22 mouse cellular contexts compared by ENCODE assay signal in the genomic region with DNA sequence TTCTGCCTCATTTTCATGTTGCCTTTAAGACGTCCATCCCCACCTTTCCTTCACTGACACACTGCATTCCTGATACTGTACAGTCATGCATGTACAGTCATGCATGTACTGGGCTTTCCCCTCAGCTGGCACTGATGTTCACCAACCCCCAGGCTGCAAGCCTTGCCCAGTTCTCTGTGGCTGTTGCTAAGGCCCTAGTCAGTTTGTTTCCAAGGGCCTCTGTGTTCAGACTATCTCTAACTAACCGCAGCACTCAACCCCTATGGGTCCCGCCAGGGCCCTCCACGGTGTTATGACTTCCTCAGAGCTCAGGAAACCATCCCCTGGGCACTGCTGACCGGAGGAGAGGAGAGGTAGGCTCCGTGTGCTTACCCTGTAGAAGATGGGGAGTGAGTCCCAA. TPM values are rescaled to one million over a fixed set of nuclear protein-coding genes. Genes with fewer than 3 reads are reported as not detected.
DNase-seq lines count a peak whose midpoint lies in the region; ATAC-seq and TF ChIP-seq lines count a peak whose summit lies in the region.
"Had no signal": no experiment of that assay in that cellular context is flagged by ENCODE, and none has a peak within 500 bp of the region (broad histone marks: within the 10 kb centered on the region; RNA-seq: fewer than 3 reads in every experiment).

No protein-coding gene starts in this region.

- H3K9me3 ChIP-seq in heart, embryonic 12.5 days (replicated peaks) = no peaks in the 10 kb centered on the region
- H3K9me3 ChIP-seq in lung, postnatal 0 days (ENCODE audit: low read length) = no peaks in the 10 kb centered on the region
- no peaks in the 10 kb centered on the region for H3K9me3 ChIP-seq in stomach, embryonic 16.5 days (replicated peaks; ENCODE audit: control insufficient read depth, low read length)
- H3K9me3 ChIP-seq: embryonic facial prominence, embryonic 13.5 days had no signal

- no peak overlapping the region for H3K4me3 ChIP-seq in heart, embryonic 12.5 days
- H3K4me3 ChIP-seq in lung, postnatal 0 days (ENCODE audit: low read depth, low read length) = no peak overlapping the region
- no peak overlapping the region for H3K4me3 ChIP-seq in stomach, embryonic 16.5 days (replicated peaks; ENCODE audit: low read length)
- H3K4me3 ChIP-seq: embryonic facial prominence, embryonic 13.5 days had no signal

- DNase-seq in heart, postnatal 25 days (ENCODE audit: low spot score) = no peak
- peak; percentile 19 for DNase-seq in lung, postnatal 0 days (ENCODE audit: low spot score)
- DNase-seq in lung, postnatal 36 days = no peak
- no peak for DNase-seq in right cerebral cortex, postnatal 10 days (ENCODE audit: low spot score in 2 of 2)
- no peak for DNase-seq in adrenal gland, postnatal 14 days
- DNase-seq: adrenal gland, postnatal 10 days; cerebellum, adult 11 months; cerebellum, postnatal 10 days; heart, postnatal 14 days; kidney, adult 18-20 months; left cerebral cortex, postnatal 4 days; lung, postnatal 14 days; right cerebral cortex, adult 18-20 months; thymus, adult 18-20 months; thymus, postnatal 4 days had no signal

- no peak for TF ChIP-seq EP300 in lung, postnatal 0 days (IDR thresholded peaks at IDR 0.05)

- peak overlapping the region; percentile 23; the same call in 1 of the 2 replicates for H3K9ac ChIP-seq in heart, embryonic 12.5 days
- no peak overlapping the region for H3K9ac ChIP-seq in lung, postnatal 0 days (replicated peaks; ENCODE audit: low read depth)
- 0 out of 2 replicates have a peak overlapping the region, but pooled peaks have one; percentile 1 for H3K9ac ChIP-seq in stomach, embryonic 16.5 days (ENCODE audit: low read length)
- H3K9ac ChIP-seq: embryonic facial prominence, embryonic 13.5 days had no signal

- 0 out of 2 replicates have a peak, but pooled peaks cover 5% of the 10 kb centered on the region for H3K27me3 ChIP-seq in heart, embryonic 12.5 days (replicated peaks)
- H3K27me3 ChIP-seq in lung, postnatal 0 days (replicated peaks; ENCODE audit: insufficient read depth, low read length) = no peaks in the 10 kb centered on the region
- no peaks in the 10 kb centered on the region for H3K27me3 ChIP-seq in stomach, embryonic 16.5 days (ENCODE audit: control insufficient read depth, insufficient read depth, low read length)
- H3K27me3 ChIP-seq: embryonic facial prominence, embryonic 13.5 days had no signal

- intact Hi-C loops in heart, postnatal 25 days (cut with DNase I) = no loop called here

- no peak overlapping the region for H3K4me2 ChIP-seq in heart, embryonic 12.5 days
- no peak overlapping the region for H3K4me2 ChIP-seq in lung, postnatal 0 days (replicated peaks; ENCODE audit: low read depth, low read length)
- no peak overlapping the region for H3K4me2 ChIP-seq in stomach, embryonic 16.5 days (ENCODE audit: low read depth, low read length)
- H3K4me2 ChIP-seq: embryonic facial prominence, embryonic 13.5 days; heart, embryonic 11.5 days had no signal

- H3K27ac ChIP-seq in heart, embryonic 12.5 days (ENCODE audit: poor library complexity, severe bottlenecking) = no peak overlapping the region
- H3K27ac ChIP-seq in lung, postnatal 0 days (ENCODE audit: low read length) = no peak overlapping the region
- no peak overlapping the region for H3K27ac ChIP-seq in stomach, embryonic 16.5 days (ENCODE audit: low read length)
- H3K27ac ChIP-seq: embryonic facial prominence, embryonic 13.5 days; kidney, postnatal 0 days had no signal

- no peak for ATAC-seq in heart, embryonic 12.5 days (ENCODE audit: insufficient number of reproducible peaks, low FRiP score)
- 0 out of 2 replicates have a peak, but pooled peaks have one; percentile 10 for ATAC-seq in lung, postnatal 0 days
- ATAC-seq in granulocyte monocyte progenitor cell, adult 5-6 weeks (replicated peaks; ENCODE audit: poor library complexity, severe bottlenecking) = peak; percentile 41
- no peak for ATAC-seq in stomach, embryonic 16.5 days (ENCODE audit: insufficient read depth, low FRiP score)
- ATAC-seq: forebrain, embryonic 16.5 days had no signal

- no peaks in the 10 kb centered on the region for H3K36me3 ChIP-seq in heart, embryonic 12.5 days
- no peaks in the 10 kb centered on the region for H3K36me3 ChIP-seq in lung, postnatal 0 days (ENCODE audit: insufficient read depth, low read length)
- H3K36me3 ChIP-seq in stomach, embryonic 16.5 days (ENCODE audit: control insufficient read depth, insufficient read depth, low read length) = no peaks in the 10 kb centered on the region
- H3K36me3 ChIP-seq: embryonic facial prominence, embryonic 13.5 days had no signal

- WGBS in heart, embryonic 12.5 days = 59% methylated on average over 6 of the region's 6 CpGs
- 53% methylated on average over 6 of the region's 6 CpGs for WGBS in lung, postnatal 0 days
- WGBS in stomach, embryonic 16.5 days = 73% methylated on average over 6 of the region's 6 CpGs

- peaks cover 14% of the 10 kb centered on the region; the same call in 1 of the 2 replicates for H3K4me1 ChIP-seq in heart, embryonic 12.5 days (replicated peaks)
- peaks cover 3% of the 10 kb centered on the region; the same call in 1 of the 2 replicates for H3K4me1 ChIP-seq in lung, postnatal 0 days (ENCODE audit: insufficient read depth, low read depth, low read length)
- peaks cover 14% of the 10 kb centered on the region for H3K4me1 ChIP-seq in stomach, embryonic 16.5 days (ENCODE audit: control insufficient read depth, insufficient read depth, low read length)

- TF ChIP-seq CTCF in lung, postnatal 0 days (IDR thresholded peaks at IDR 0.05) = no peak

RNA-seq across cellular contexts. Expression of gene Kif23, which starts 16.8 kb away (rescaled TPM):
- 83.9 and 97.4 TPM in 2 replicates for polyA plus RNA-seq in heart, embryonic 12.5 days (2016; fragmentation: Nextera tagmentation; extraction: Ambion mirVana)
- total RNA-seq in heart, postnatal 25 days (2021) = 1 to 10 TPM; 3.5 to 3.7 TPM
- 7.7 and 11.0 TPM in 2 replicates for polyA plus RNA-seq in lung, postnatal 0 days (2015; fragmentation: Nextera tagmentation; extraction: Ambion mirVana)
- total RNA-seq in granulocyte monocyte progenitor cell, adult 5-6 weeks (2014; fragmentation: Nextera tagmentation) = 32.7 and 46.7 TPM in 2 replicates
- 146 and 173 TPM in 2 replicates for total RNA-seq in granulocyte monocyte progenitor cell, adult 5-6 weeks (2017)
- 102 and 124 TPM in 2 replicates for polyA plus RNA-seq in stomach, embryonic 16.5 days (2015; fragmentation: Nextera tagmentation; extraction: Ambion mirVana)
- total RNA-seq in adrenal gland, postnatal 14 days (2021) = 25.6 and 26.2 TPM in 2 replicates

RNA-seq across cellular contexts. Expression of gene Rplp1, which starts 49.0 kb away (rescaled TPM):
- 714 and 736 TPM in 2 replicates for polyA plus RNA-seq in heart, embryonic 12.5 days (2016; fragmentation: Nextera tagmentation; extraction: Ambion mirVana)
- total RNA-seq in heart, postnatal 25 days (2021) = 1,000 to 10,000 TPM; 1,445 to 1,467 TPM
- polyA plus RNA-seq in lung, postnatal 0 days (2015; fragmentation: Nextera tagmentation; extraction: Ambion mirVana) = 997 and 1,182 TPM in 2 replicates
- 3,366 and 4,270 TPM in 2 replicates for total RNA-seq in granulocyte monocyte progenitor cell, adult 5-6 weeks (2014; fragmentation: Nextera tagmentation)
- 4,896 and 5,913 TPM in 2 replicates for total RNA-seq in granulocyte monocyte progenitor cell, adult 5-6 weeks (2017)
- polyA plus RNA-seq in stomach, embryonic 16.5 days (2015; fragmentation: Nextera tagmentation; extraction: Ambion mirVana) = 1,285 and 1,334 TPM in 2 replicates
- total RNA-seq in adrenal gland, postnatal 14 days (2021) = 1,575 and 2,047 TPM in 2 replicates

Comparison
In these comparisons a context has a peak if more than half of its experiments do, and no peak if none do; other contexts are left out.
1. ATAC-seq: peak in lung, postnatal 0 days (single experiment) and granulocyte monocyte progenitor cell, adult 5-6 weeks (single experiment); none in heart, embryonic 12.5 days (single experiment) and stomach, embryonic 16.5 days (single experiment).